Mouse (Mus musculus) embryonic fibroblast, embryonic 13.5 days (primary cell): ENCODE results near the gene Rnf167.

Experiments
- CTCF ChIP-seq: IDR thresholded peaks from 2 replicates; pipeline ENCODE4 v1.5.1; 2011; ENCODE audit warnings: mild to moderate bottlenecking, control low read depth, low read length, moderate library complexity, borderline replicate concordance; ENCODE audit not compliant: insufficient read depth
- POLR2A ChIP-seq: IDR thresholded peaks from 2 replicates; pipeline ENCODE4 v1.6.1; 2011; ENCODE audit warnings: low read depth, mild to moderate bottlenecking, control low read depth, low read length, moderate library complexity

- TF ChIP-seq CTCF (no peak), POLR2A (no peak)
Measured at GRCm38 (mm10) chr11:70635601-70636000, 11.4 kb upstream of the Rnf167 start.
